Mouse (Mus musculus) frontal cortex, postnatal 25 days (tissue): ENCODE results near the gene Ptprg.

ENCODE experiments used
- DNase-seq, 2 experiments: peaks; one replicate each; pipeline ENCODE4 v3.0.0; 2022; ENCODE audit warnings: low spot score in 2 of 2

Ptprg gene

GRCm38 (mm10) chr14:11565283-11565682, 12.0 kb downstream of the Ptprg start:
- DNase-seq: no peak

- no peak for DNase-seq
These were observed 16.4 kb downstream of the Ptprg start for GRCm38 (mm10) chr14:11569734-11570133.

- no peak for DNase-seq
These were observed 18.5 kb downstream of the Ptprg start for GRCm38 (mm10) chr14:11571766-11572394.

GRCm38 (mm10) chr14:11572395-11572784, 19.1 kb downstream of the Ptprg start:
- DNase-seq: no peak

DNA sequence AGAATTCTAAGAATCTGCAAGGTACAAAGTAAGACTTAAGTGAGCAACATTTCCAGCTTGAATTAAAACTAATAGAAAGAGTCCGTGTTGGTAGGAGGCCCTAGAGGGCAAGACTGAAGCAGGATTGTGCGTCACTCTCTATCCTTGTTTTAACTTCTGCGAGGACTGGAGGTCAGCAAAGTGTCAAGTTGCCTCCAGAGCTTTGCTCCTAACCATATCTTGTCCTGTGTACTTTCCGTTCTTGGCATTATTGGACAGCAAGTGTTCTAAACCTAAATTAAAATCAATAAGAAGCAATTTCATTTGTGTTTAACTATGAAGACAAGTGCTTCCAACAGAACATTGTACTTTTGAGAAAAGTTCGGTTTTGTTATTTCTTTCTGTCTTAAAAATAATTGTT, 20.4 kb downstream of the Ptprg start:
- DNase-seq: no peak

DNA sequence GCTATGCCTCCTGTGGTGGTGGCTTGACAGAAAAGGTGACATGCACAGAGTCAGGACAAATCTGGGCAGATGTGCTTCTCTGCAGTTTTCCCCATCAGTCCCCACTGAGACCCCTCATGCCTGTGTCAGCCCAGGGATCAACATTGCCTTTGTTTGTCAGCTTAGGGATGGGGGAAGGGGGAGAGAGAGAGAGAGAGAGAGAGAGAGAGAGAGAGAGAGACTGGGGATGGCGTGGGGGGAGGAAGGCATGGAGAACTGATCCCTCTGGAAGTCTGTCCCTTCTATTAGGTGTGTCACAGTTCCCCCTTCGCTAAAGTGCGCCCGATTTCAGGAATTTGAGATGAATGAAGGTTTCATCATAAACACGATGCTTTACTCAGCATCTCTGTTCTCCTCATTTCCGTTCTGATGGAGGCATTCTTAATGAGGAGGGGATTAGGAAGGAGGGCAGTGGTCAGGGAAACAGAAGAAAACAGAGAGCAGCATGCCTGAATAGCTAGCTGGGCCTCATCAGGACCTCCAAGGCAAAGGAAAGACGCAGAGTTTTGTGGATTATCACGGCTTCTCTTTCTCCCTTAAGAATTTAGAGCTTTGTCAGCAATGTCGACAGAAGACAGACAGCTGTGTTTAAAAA, 24.1 kb downstream of the Ptprg start:
- DNase-seq: no peak

DNA sequence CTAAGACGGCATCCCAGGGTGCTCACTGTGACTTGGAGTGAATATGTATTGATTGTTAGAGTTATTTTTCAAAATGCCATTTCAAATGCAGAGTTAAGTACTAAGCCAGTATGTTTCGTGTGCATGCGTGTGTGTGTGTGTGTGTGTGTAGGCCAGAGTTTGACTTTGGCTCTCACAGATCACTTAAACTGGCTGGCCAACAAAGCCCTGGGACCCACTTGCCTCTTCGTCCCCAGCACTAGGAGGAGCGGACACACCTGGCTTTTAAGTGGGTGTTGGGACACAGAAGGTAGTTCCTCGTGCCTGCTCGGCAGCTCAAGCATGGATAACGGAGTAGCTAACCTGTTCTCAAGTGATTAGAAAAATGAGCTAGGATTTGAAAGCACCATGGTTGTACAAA, 24.6 kb downstream of the Ptprg start:
- no peak for DNase-seq

- no peak for DNase-seq
These were observed 25.2 kb downstream of the Ptprg start for GRCm38 (mm10) chr14:11578492-11578967.

DNA sequence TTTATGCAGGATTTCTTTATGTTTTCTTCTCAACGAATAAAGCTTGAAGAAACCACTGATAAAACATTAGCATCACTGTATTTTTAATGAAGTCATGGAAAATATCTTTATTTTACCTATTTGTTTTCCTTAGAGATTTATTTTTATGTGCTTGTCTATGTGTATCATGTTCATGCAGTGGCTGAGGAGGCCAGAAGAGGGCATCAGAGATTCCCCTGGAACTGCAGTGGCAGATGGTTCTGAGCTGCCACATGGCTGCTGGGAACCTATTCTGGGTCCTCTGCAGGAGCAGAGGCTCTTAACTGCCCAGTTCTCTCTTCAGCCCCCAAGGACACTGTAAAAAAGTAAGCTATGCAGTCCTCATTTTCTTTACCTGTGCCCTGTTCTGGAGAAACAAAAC, 26.6 kb downstream of the Ptprg start:
- DNase-seq: no peak

GRCm38 (mm10) chr14:11584263-11584662, 30.9 kb downstream of the Ptprg start:
- no peak for DNase-seq

- no peak for DNase-seq
These were observed 31.7 kb downstream of the Ptprg start for GRCm38 (mm10) chr14:11584929-11585633.

- no peak for DNase-seq
These were observed 37.1 kb downstream of the Ptprg start for GRCm38 (mm10) chr14:11590387-11590786.

DNA sequence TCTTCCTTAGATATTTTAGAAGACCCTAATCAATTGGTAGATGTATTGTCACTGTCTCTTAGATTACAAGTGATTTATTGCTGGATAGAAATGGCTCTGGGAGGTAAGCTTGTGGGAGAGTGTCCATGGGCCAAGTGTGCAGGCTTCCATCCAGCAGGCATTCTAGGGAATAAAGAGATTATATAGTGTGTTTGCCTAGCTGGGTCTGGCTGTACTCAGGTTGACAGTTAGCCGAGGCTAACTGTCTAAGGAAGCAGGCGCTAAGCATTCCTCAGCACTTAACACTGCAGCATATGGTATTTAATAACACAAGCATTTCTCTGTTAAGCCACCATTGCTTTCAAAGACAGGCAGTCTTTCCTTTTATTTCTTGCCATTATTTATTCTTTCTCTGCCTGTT, 39.3 kb downstream of the Ptprg start:
- DNase-seq: no peak

DNA sequence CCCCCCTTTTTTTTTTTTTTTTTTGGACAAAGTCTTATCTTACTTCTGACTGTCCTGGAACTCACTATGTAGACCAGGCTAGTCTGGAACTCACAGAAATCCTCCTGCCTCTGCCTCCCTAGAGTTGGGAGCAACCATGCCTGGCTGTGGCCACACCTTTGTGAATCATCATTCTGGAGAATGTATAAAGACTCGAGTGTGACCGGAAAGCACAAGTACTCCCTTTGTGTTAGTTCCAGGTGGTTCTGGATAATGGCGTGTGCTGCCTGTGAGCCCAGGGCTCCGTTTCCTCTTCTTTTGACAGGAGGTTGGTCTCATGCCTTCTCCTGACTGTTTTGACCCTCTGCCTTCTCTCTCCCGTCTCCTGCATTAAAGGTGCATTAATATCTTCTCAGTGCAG, 41.0 kb downstream of the Ptprg start:
- DNase-seq: no peak

- DNase-seq: no peak
These were observed 51.0 kb downstream of the Ptprg start for GRCm38 (mm10) chr14:11604133-11604865.

- DNase-seq: no peak
These were observed 55.0 kb downstream of the Ptprg start for GRCm38 (mm10) chr14:11608366-11608765.

DNA sequence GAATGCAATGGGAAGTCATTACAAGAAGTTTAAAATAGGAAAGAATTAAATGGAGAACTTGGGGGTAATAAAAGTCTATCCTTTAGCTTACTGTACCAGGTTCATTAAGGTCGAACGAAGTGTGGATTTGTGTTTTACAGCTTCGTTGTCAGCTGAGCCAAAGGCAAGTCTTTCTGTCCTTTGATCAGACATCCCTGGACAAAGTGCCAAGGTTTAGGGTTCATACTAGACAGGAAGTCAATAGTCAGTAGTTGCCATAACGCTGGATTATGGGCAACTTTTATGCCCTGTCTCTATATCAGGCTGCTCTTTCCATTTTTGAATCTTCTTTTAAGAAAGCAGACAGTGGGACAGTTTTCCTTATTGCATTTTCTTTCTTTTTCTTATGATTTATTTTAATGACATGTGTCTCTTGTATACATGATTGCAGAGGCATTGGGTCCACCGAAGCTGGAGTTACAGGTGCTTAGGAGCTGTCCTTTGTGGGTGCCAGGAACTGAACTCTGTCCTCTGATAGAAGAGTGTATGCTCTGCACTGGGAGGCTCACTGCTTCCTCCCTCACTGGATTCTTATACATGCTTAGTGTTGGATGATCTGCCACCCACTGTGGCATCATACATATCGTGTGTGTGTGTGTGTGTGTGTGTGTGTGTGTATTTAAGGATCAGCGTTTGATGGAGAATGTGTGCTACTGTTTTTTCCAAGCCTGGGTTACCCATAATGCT, 56.7 kb downstream of the Ptprg start:
- no peak for DNase-seq

GRCm38 (mm10) chr14:11612426-11612825, 59.1 kb downstream of the Ptprg start:
- DNase-seq: no peak

- DNase-seq: no peak
These were observed 59.8 kb downstream of the Ptprg start for GRCm38 (mm10) chr14:11613146-11613545.

DNA sequence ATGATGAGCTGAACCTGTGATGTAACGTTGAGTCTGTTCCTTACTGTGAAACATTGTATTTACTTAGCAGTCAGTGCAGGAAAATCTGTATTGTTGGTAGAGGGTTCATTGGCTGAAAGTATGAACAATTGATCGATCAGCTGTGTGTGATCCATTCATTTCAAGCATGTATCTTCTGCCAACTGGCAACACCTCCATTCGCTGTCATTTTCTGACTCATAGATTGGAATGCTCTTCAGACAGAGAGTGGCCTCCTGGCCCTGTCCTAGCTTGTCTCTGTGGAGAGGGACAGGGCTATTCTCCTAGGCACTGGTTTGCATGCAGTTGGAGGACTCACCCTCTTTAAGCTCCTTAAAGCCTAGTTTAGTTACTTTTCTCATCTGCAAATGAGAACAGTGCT, 62.4 kb downstream of the Ptprg start:
- DNase-seq: no peak

- no peak for DNase-seq
These were observed 64.0 kb downstream of the Ptprg start for GRCm38 (mm10) chr14:11617362-11617761.
